Mouse (Mus musculus) heart, embryonic 16.5 days (tissue): ENCODE results near the gene Hist1h3e. TPM values are rescaled to one million over a fixed set of nuclear protein-coding genes. Genes with fewer than 3 reads are reported as not detected.

Experiments
- ATAC-seq: fragments of 200-750 bp; cut with Nextera tagmentation; replicated peaks from 2 replicates; pipeline ENCODE4 v1.8.0; 2017; ENCODE audit warnings: moderate number of reproducible peaks; ENCODE audit not compliant: insufficient read depth, low FRiP score; ENCODE audit errors: extremely low read depth
- H3K27ac ChIP-seq: fragments of 300-500 bp; sonication (generic); 2 replicates; pipeline ENCODE4 v1.5.1; 2014; ENCODE audit warnings: mild to moderate bottlenecking, low read length, control low read depth, moderate library complexity
- H3K27me3 ChIP-seq: fragments of 300-500 bp; sonication (generic); 2 replicates; pipeline ENCODE4 v1.6.1; 2014; ENCODE audit warnings: low read length, mixed read lengths; ENCODE audit not compliant: control insufficient read depth, insufficient read depth
- H3K36me3 ChIP-seq: fragments of 300-500 bp; sonication (generic); 2 replicates; pipeline ENCODE4 v1.6.1; 2014; ENCODE audit not compliant: control insufficient read depth, insufficient read depth
- H3K4me1 ChIP-seq: fragments of 300-500 bp; sonication (generic); 2 replicates; pipeline ENCODE4 v1.6.1; 2014; ENCODE audit warnings: low read length, mixed read lengths; ENCODE audit not compliant: control insufficient read depth, insufficient read depth
- H3K4me2 ChIP-seq: fragments of 300-500 bp; sonication (generic); 2 replicates; pipeline ENCODE4 v1.6.1; 2014; ENCODE audit warnings: low read depth, mild to moderate bottlenecking, control low read depth, low read length
- H3K4me3 ChIP-seq: fragments of 300-500 bp; sonication (generic); 2 replicates; pipeline ENCODE4 v1.5.1; 2014; ENCODE audit warnings: mild to moderate bottlenecking, control low read depth, low read length
- H3K9ac ChIP-seq: fragments of 300-500 bp; sonication (generic); 2 replicates; pipeline ENCODE4 v1.6.1; 2014; ENCODE audit warnings: low read length, control low read depth
- H3K9me3 ChIP-seq: fragments of 300-500 bp; sonication (generic); replicated peaks from 2 replicates; pipeline ENCODE4 v1.6.1; 2016; ENCODE audit warnings: low read length; ENCODE audit not compliant: control insufficient read depth
- WGBS: fragments of 180-500 bp; shearing (Covaris S2); extraction: QIAGEN DNeasy Blood & Tissue Kit; methylation state at CpG from one replicate; pipeline ENCODE4 v1.1.7; 2014; 5-methylcytosine and 5-hydroxymethylcytosine counted together
- polyA plus RNA-seq: library from polyadenylated mRNA; unstranded; fragments of >200 nt; fragmentation: Nextera tagmentation; extraction: Ambion mirVana; gene quantifications from 2 replicates; pipeline ENCODE4 v1.2.1, GENCODE M21; 2015

Hist1h3e gene
- polyA plus RNA-seq, 1 experiment from 2014 or later: 2.1 TPM

- H3K9ac ChIP-seq: peak overlapping the region; percentile 46; the same call in 1 of the 2 replicates
- H3K36me3 ChIP-seq: no peaks in the 10 kb centered on the region
- no peaks in the 10 kb centered on the region for H3K27me3 ChIP-seq
- H3K27ac ChIP-seq: peak overlapping the region; percentile 72
- WGBS: 0% methylated on average over 6 of the region's 6 CpGs
- H3K4me3 ChIP-seq: peak overlapping the region; percentile 58
- peak; percentile 53; the same call in 1 of the 2 replicates for ATAC-seq
- H3K4me1 ChIP-seq: peaks cover 5% of the 10 kb centered on the region; the same call in 1 of the 2 replicates
- H3K9me3 ChIP-seq: no peaks in the 10 kb centered on the region
- H3K4me2 ChIP-seq: peak overlapping the region; percentile 94
Measured at GRCm38 (mm10) chr13:23518885-23519284, 43.3 kb downstream of the Hist1h3e start.

DNA sequence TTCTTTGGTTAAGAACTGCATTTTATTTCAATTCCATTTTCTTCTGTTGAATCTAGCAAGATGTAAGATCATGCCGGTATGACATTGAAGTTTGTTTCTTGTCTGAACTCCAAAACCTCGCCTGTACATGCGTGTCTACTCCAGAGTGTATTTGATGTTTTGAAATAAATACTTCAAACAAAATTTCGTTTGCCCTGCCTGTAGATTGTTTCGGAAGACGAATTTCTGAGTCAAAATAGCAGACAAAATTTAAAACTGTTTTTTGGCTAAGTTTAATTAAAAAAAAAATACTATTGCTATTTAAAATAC is 43.9 kb downstream of the Hist1h3e start:
- peak overlapping the region; percentile 62 for H3K9ac ChIP-seq
- under 1% methylated on average over 6 of the region's 6 CpGs for WGBS
- no peak for ATAC-seq
- peaks cover 5% of the 10 kb centered on the region; the same call in 1 of the 2 replicates for H3K4me1 ChIP-seq
- no peaks in the 10 kb centered on the region for H3K9me3 ChIP-seq
- H3K4me3 ChIP-seq: peak overlapping the region; percentile 71
- H3K36me3 ChIP-seq: no peaks in the 10 kb centered on the region
- peak overlapping the region; percentile 94 for H3K4me2 ChIP-seq
- H3K27ac ChIP-seq: peak overlapping the region; percentile 48; the same call in 1 of the 2 replicates
- no peaks in the 10 kb centered on the region for H3K27me3 ChIP-seq

- H3K36me3 ChIP-seq: no peaks in the 10 kb centered on the region
- under 1% methylated on average over 27 of the region's 27 CpGs for WGBS
- H3K9ac ChIP-seq: peak overlapping the region; percentile 70
- H3K27ac ChIP-seq: peak overlapping the region; percentile 86
- no peaks in the 10 kb centered on the region for H3K27me3 ChIP-seq
- ATAC-seq: peak; percentile 86
- H3K4me3 ChIP-seq: peak overlapping the region; percentile 71
- H3K9me3 ChIP-seq: no peaks in the 10 kb centered on the region
- H3K4me1 ChIP-seq: peaks cover 5% of the 10 kb centered on the region; the same call in 1 of the 2 replicates
- peak overlapping the region; percentile 94 for H3K4me2 ChIP-seq
Measured at GRCm38 (mm10) chr13:23517603-23518294, 44.4 kb downstream of the Hist1h3e start.

DNA sequence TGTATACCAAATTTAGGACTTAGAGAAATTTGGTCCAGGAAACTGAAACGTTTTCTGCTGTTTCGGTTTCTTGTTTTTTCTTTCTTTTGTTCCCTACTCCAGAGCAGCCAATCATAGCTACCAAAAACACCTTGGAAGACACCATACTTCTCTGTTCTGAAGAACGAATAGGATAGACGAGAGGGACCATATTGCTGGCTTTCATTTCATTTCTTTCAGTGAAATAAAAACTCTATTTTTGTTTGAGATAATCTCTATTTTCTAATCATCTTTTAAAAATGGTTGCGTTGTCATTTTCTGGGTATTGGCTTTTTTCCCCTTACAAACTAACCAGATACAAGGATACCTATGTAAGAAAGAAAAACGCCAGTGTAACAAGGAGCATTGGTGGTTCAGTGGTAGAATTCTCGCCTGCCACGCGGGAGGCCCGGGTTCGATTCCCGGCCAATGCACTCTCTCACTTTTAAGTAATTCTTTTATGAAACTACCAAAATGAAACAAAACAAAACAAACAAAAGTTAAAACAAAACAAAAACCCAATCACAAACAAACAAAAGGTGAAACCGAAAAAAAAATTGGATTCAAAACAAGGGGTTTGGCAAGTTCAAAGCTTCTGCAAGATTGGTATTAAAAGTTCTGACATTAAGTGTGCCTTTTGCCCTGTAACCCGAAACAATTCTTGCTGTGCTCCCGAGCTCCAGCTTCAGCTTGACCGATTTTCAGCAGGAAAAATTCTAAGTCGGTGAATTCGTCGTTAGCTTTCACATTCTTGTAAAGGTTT is 45.2 kb downstream of the Hist1h3e start:
- Histone ChIP-seq H3K4me2 (peak overlapping the region; percentile 94), H3K36me3 (no peaks in the 10 kb centered on the region), H3K27ac (peak overlapping the region; percentile 86), H3K27me3 (no peaks in the 10 kb centered on the region), H3K9me3 (no peaks in the 10 kb centered on the region), H3K4me1 (peaks cover 5% of the 10 kb centered on the region; the same call in 1 of the 2 replicates), H3K4me3 (peak overlapping the region; percentile 71), H3K9ac (peak overlapping the region; percentile 70)
- ATAC-seq: peak; percentile 47; the same call in 1 of the 2 replicates
- WGBS: under 1% methylated on average over 19 of the region's 19 CpGs

DNA sequence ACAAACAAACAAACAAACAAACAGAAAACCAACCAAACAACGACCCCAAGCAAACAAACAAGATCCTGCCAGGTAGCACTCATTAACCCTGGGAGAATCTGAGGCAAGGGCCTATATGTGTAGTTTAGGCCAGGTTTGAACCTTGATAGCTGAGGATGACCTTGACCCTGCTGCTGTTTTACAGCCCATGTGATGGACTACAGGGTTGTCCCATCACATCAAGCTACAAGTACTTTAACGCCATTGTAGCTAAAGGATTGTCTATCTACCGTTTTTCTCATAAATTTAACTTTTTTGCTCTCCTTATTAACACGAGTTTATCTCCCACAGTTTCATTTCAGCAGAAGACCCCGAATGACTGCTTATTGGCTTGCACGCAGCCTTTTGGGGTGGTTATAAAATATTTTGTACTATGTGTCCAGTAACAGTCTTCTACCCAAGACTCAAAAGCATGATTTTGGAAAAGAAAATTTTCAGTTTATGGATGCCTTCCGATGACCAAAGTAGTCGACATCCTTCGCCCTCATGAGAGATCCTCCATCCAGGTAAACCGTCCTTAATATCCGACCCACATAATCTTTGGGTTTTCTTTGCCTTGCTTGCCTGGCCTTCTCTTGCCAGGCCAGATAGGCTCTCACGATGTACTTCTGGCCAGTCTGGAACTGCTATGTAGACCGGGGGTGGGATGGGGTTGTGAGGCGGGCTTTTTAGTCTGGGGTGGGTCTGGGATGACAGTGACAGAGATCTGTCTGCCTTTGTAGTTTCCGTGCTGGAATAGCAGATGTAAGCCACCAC is 46.1 kb downstream of the Hist1h3e start:
- no peak overlapping the region; the same call in 1 of the 2 replicates for H3K9ac ChIP-seq
- 55% methylated on average over 15 of the region's 15 CpGs for WGBS
- peak overlapping the region; percentile 2; the same call in 1 of the 2 replicates for H3K4me3 ChIP-seq
- no peaks in the 10 kb centered on the region for H3K36me3 ChIP-seq
- H3K4me2 ChIP-seq: peak overlapping the region; percentile 65
- H3K27me3 ChIP-seq: no peaks in the 10 kb centered on the region
- H3K9me3 ChIP-seq: no peaks in the 10 kb centered on the region
- H3K27ac ChIP-seq: no peak overlapping the region
- ATAC-seq: no peak
- H3K4me1 ChIP-seq: 0 out of 2 replicates have a peak, but pooled peaks cover 3% of the 10 kb centered on the region

DNA sequence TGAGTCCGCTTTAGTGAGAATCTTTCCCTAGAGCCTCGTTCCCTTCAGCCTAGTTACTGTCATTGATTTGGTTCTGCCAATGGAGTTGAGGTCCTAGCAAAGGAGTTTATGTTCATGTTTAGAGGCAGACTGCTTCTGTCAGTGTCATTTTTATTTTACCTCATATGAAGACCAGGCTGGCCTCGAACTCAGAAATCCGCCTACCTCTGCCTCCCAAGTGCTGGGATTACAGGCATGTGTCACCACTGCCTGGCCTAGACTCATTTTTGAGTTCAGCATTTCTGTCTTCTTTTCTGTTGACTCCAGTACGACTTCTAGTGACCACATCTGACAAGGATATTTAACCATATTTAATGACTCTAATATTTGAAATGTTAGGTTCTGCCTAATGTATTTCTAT is 46.9 kb downstream of the Hist1h3e start:
- Histone ChIP-seq H3K36me3 (no peaks in the 10 kb centered on the region), H3K9me3 (no peaks in the 10 kb centered on the region), H3K4me1 (peaks cover 4% of the 10 kb centered on the region; the same call in 1 of the 2 replicates), H3K9ac (no peak overlapping the region), H3K27me3 (no peaks in the 10 kb centered on the region), H3K27ac (no peak overlapping the region), H3K4me2 (no peak overlapping the region), H3K4me3 (no peak overlapping the region)
- 78% methylated on average over 5 of the region's 5 CpGs for WGBS
- no peak for ATAC-seq

GRCm38 (mm10) chr13:23513517-23513916 is 48.7 kb downstream of the Hist1h3e start:
- Histone ChIP-seq H3K27me3 (no peaks in the 10 kb centered on the region), H3K9ac (no peak overlapping the region), H3K9me3 (no peaks in the 10 kb centered on the region), H3K4me1 (peaks cover 6% of the 10 kb centered on the region; the same call in 1 of the 2 replicates), H3K36me3 (no peaks in the 10 kb centered on the region), H3K4me2 (no peak overlapping the region), H3K4me3 (no peak overlapping the region), H3K27ac (no peak overlapping the region)
- ATAC-seq: no peak
- WGBS: 80% methylated on average over 1 of the region's 1 CpGs
